Mouse (Mus musculus) Muller cell, postnatal 12 days (primary cell): ENCODE data around the gene Zfp219.

Experiments
- DNase-seq: peaks from one replicate; pipeline ENCODE4 v3.0.0-alpha.2; 2015; ENCODE audit errors: inconsistent ontology term

Gene Zfp219

GRCm38 (mm10) chr14:51997483-51997882 lies 23.1 kb downstream of the Zfp219 start:
- DNase-seq = no peak

- DNase-seq = no peak
Measured at GRCm38 (mm10) chr14:51996866-51997265, 23.7 kb downstream of the Zfp219 start.

- DNase-seq = no peak
Measured at GRCm38 (mm10) chr14:51996231-51996841, 24.2 kb downstream of the Zfp219 start.

GRCm38 (mm10) chr14:51995219-51995871 lies 25.2 kb downstream of the Zfp219 start:
- no peak for DNase-seq

- DNase-seq = no peak
Measured at GRCm38 (mm10) chr14:51994453-51994852, 26.1 kb downstream of the Zfp219 start.

- DNase-seq = no peak
Measured at GRCm38 (mm10) chr14:51989461-51989970, 31.0 kb downstream of the Zfp219 start.

- no peak for DNase-seq
Measured at GRCm38 (mm10) chr14:51988731-51989130, 31.8 kb downstream of the Zfp219 start.

GRCm38 (mm10) chr14:51987177-51987576 lies 33.4 kb downstream of the Zfp219 start:
- no peak for DNase-seq

GRCm38 (mm10) chr14:51986153-51986505 lies 34.4 kb downstream of the Zfp219 start:
- DNase-seq = no peak

GRCm38 (mm10) chr14:51985301-51986152 lies 35.0 kb downstream of the Zfp219 start:
- DNase-seq = peak; percentile 96

GRCm38 (mm10) chr14:51984247-51985231 lies 36.0 kb downstream of the Zfp219 start, which contains the start of gene Arhgef40:
Gene Arhgef40 (plus strand): TSS chr14:51984719.
- peak; percentile 89 for DNase-seq

- DNase-seq = no peak
Measured at GRCm38 (mm10) chr14:51983855-51984246, 36.7 kb downstream of the Zfp219 start.

- DNase-seq = no peak
Measured at GRCm38 (mm10) chr14:51983251-51983650, 37.3 kb downstream of the Zfp219 start.

- DNase-seq = no peak
Measured at GRCm38 (mm10) chr14:51979252-51979651, 41.3 kb downstream of the Zfp219 start.

- no peak for DNase-seq
Measured at GRCm38 (mm10) chr14:51967400-51967799, 53.1 kb downstream of the Zfp219 start.

GRCm38 (mm10) chr14:51960316-51960715 lies 60.2 kb downstream of the Zfp219 start:
- peak; percentile 67 for DNase-seq
